Mouse (Mus musculus) heart, embryonic 12.5 days (tissue): ENCODE results near the gene Gm2174. TPM values are rescaled to one million over a fixed set of nuclear protein-coding genes. Genes with fewer than 3 reads are reported as not detected.

Experiments used
- ATAC-seq: fragments of 200-750 bp; cut with Nextera tagmentation; 2 replicates; pipeline ENCODE4 v1.8.0; 2017; ENCODE audit warnings: moderate TSS enrichment, moderate library complexity; ENCODE audit not compliant: insufficient number of reproducible peaks, low FRiP score
- H3K27ac ChIP-seq: fragments of 300-500 bp; sonication (generic); 2 replicates; pipeline ENCODE4 v1.5.1; 2016; ENCODE audit warnings: mild to moderate bottlenecking, moderate library complexity; ENCODE audit not compliant: poor library complexity, severe bottlenecking
- H3K27me3 ChIP-seq: fragments of 300-500 bp; sonication (generic); replicated peaks from 2 replicates; pipeline ENCODE4 v1.6.1; 2016; ENCODE audit warnings: mild to moderate bottlenecking, moderate library complexity
- H3K36me3 ChIP-seq: fragments of 300-500 bp; sonication (generic); 2 replicates; pipeline ENCODE4 v1.6.1; 2016; ENCODE audit warnings: mild to moderate bottlenecking, moderate library complexity
- H3K4me1 ChIP-seq: fragments of 300-500 bp; sonication (generic); replicated peaks from 2 replicates; pipeline ENCODE4 v1.6.1; 2016; ENCODE audit warnings: mild to moderate bottlenecking
- H3K4me2 ChIP-seq: fragments of 300-500 bp; sonication (generic); 2 replicates; pipeline ENCODE4 v1.6.1; 2016; ENCODE audit warnings: mild to moderate bottlenecking, moderate library complexity
- H3K4me3 ChIP-seq: fragments of 300-500 bp; sonication (generic); 2 replicates; pipeline ENCODE4 v1.5.1; 2016; ENCODE audit warnings: mild to moderate bottlenecking
- H3K9ac ChIP-seq: fragments of 300-500 bp; sonication (generic); 2 replicates; pipeline ENCODE4 v1.6.1; 2016; ENCODE audit warnings: mild to moderate bottlenecking, moderate library complexity
- H3K9me3 ChIP-seq: fragments of 300-500 bp; sonication (generic); replicated peaks from 2 replicates; pipeline ENCODE4 v1.6.1; 2016; ENCODE audit warnings: mild to moderate bottlenecking, moderate library complexity
- WGBS: fragments of 180-500 bp; shearing (Covaris S2); methylation state at CpG from one replicate; pipeline ENCODE4 v1.1.7; 2016; 5-methylcytosine and 5-hydroxymethylcytosine counted together
- polyA plus RNA-seq: library from polyadenylated mRNA; unstranded; fragments of >200 nt; fragmentation: Nextera tagmentation; extraction: Ambion mirVana; gene quantifications from 2 replicates; pipeline ENCODE4 v1.2.1, GENCODE M21; 2016

The Gm2174 gene
- polyA plus RNA-seq: 2.1 TPM in 1 of 2 replicates, not detected in the other

GRCm38 (mm10) chrX:56447524-56448015, at the start of gene Gm2174:
Gene Gm2174, plus strand, starts transcription at chrX:56447965.
- WGBS: 43% methylated on average over 4 of the region's 4 CpGs
- no peak within 1 kb of the TSS for H3K9ac ChIP-seq
- no peak within 1 kb of the TSS; the same call in 1 of the 2 replicates for H3K27ac ChIP-seq

GRCm38 (mm10) chrX:56404646-56405045, 43.1 kb upstream of the Gm2174 start:
- H3K9ac ChIP-seq: no peak overlapping the region
- H3K4me3 ChIP-seq: no peak overlapping the region
- H3K36me3 ChIP-seq: no peaks in the 10 kb centered on the region
- 26% methylated on average over 2 of the region's 2 CpGs for WGBS
- no peaks in the 10 kb centered on the region for H3K4me1 ChIP-seq
- no peak overlapping the region for H3K27ac ChIP-seq
- H3K9me3 ChIP-seq: no peaks in the 10 kb centered on the region
- ATAC-seq: no peak
- no peak overlapping the region for H3K4me2 ChIP-seq
- H3K27me3 ChIP-seq: no peaks in the 10 kb centered on the region

More at GRCm38 (mm10) chrX:56447524-56448015, at the start of gene Gm2174:
- H3K9me3 ChIP-seq: no peaks in the 10 kb centered on the region
- H3K27me3 ChIP-seq: no peaks in the 10 kb centered on the region
- no peak for ATAC-seq
- no peak within 1 kb of the TSS for H3K4me3 ChIP-seq
- H3K36me3 ChIP-seq: no peaks in the 10 kb centered on the region
- peaks cover 11% of the 10 kb centered on the region for H3K4me1 ChIP-seq
- H3K4me2 ChIP-seq: no peak within 1 kb of the TSS

- WGBS: 46% methylated on average over 1 of the region's 1 CpGs
- Histone ChIP-seq H3K4me1 (no peaks in the 10 kb centered on the region), H3K36me3 (no peaks in the 10 kb centered on the region), H3K27ac (no peak overlapping the region), H3K9ac (no peak overlapping the region), H3K4me3 (no peak overlapping the region), H3K4me2 (no peak overlapping the region), H3K27me3 (no peaks in the 10 kb centered on the region), H3K9me3 (no peaks in the 10 kb centered on the region)
- no peak for ATAC-seq
These were observed 42.3 kb upstream of the Gm2174 start for GRCm38 (mm10) chrX:56405482-56405881.

- H3K9me3 ChIP-seq: no peaks in the 10 kb centered on the region
- ATAC-seq: no peak
- H3K4me1 ChIP-seq: no peaks in the 10 kb centered on the region
- H3K4me3 ChIP-seq: no peak overlapping the region
- H3K9ac ChIP-seq: no peak overlapping the region
- no peak overlapping the region for H3K27ac ChIP-seq
- no peaks in the 10 kb centered on the region for H3K27me3 ChIP-seq
- H3K4me2 ChIP-seq: no peak overlapping the region
- 67% methylated on average over 5 of the region's 5 CpGs for WGBS
- H3K36me3 ChIP-seq: no peaks in the 10 kb centered on the region
These were observed 41.6 kb upstream of the Gm2174 start for GRCm38 (mm10) chrX:56406128-56406527.

GRCm38 (mm10) chrX:56416277-56416676, 31.5 kb upstream of the Gm2174 start:
- H3K36me3 ChIP-seq: no peaks in the 10 kb centered on the region
- H3K27ac ChIP-seq: no peak overlapping the region
- no peaks in the 10 kb centered on the region for H3K9me3 ChIP-seq
- no peak for ATAC-seq
- H3K27me3 ChIP-seq: no peaks in the 10 kb centered on the region
- H3K4me2 ChIP-seq: no peak overlapping the region
- 0 out of 2 replicates have a peak, but pooled peaks cover 3% of the 10 kb centered on the region for H3K4me1 ChIP-seq
- WGBS: 53% methylated on average over 3 of the region's 3 CpGs
- no peak overlapping the region for H3K9ac ChIP-seq
- H3K4me3 ChIP-seq: no peak overlapping the region

- ATAC-seq: no peak
- Histone ChIP-seq H3K9ac (no peak overlapping the region), H3K36me3 (no peaks in the 10 kb centered on the region), H3K4me1 (0 out of 2 replicates have a peak, but pooled peaks cover 3% of the 10 kb centered on the region), H3K4me2 (no peak overlapping the region), H3K4me3 (no peak overlapping the region), H3K27me3 (no peaks in the 10 kb centered on the region), H3K9me3 (no peaks in the 10 kb centered on the region), H3K27ac (no peak overlapping the region)
- 62% methylated on average over 4 of the region's 4 CpGs for WGBS
These were observed 30.2 kb upstream of the Gm2174 start for GRCm38 (mm10) chrX:56417541-56417940.

GRCm38 (mm10) chrX:56430601-56431000, 17.2 kb upstream of the Gm2174 start:
- H3K27ac ChIP-seq: no peak overlapping the region
- H3K36me3 ChIP-seq: no peaks in the 10 kb centered on the region
- H3K4me2 ChIP-seq: no peak overlapping the region
- H3K4me1 ChIP-seq: no peaks in the 10 kb centered on the region
- 39% methylated on average over 2 of the region's 2 CpGs for WGBS
- no peaks in the 10 kb centered on the region for H3K27me3 ChIP-seq
- H3K4me3 ChIP-seq: no peak overlapping the region
- H3K9me3 ChIP-seq: no peaks in the 10 kb centered on the region
- no peak for ATAC-seq
- no peak overlapping the region for H3K9ac ChIP-seq

- Histone ChIP-seq H3K4me1 (no peaks in the 10 kb centered on the region), H3K4me2 (no peak overlapping the region), H3K9me3 (no peaks in the 10 kb centered on the region), H3K9ac (no peak overlapping the region), H3K36me3 (no peaks in the 10 kb centered on the region), H3K4me3 (no peak overlapping the region), H3K27me3 (no peaks in the 10 kb centered on the region), H3K27ac (no peak overlapping the region)
- 35% methylated on average over 7 of the region's 7 CpGs for WGBS
- ATAC-seq: no peak
These were observed 11.9 kb upstream of the Gm2174 start for GRCm38 (mm10) chrX:56435758-56436283.

GRCm38 (mm10) chrX:56446487-56447428, 1.0 kb upstream of the Gm2174 start:
- H3K4me3 ChIP-seq: no peak overlapping the region
- no peak overlapping the region for H3K4me2 ChIP-seq
- WGBS: 44% methylated on average over 11 of the region's 11 CpGs
- no peaks in the 10 kb centered on the region for H3K9me3 ChIP-seq
- peaks cover 11% of the 10 kb centered on the region for H3K4me1 ChIP-seq
- H3K36me3 ChIP-seq: no peaks in the 10 kb centered on the region
- ATAC-seq: peak; percentile 77
- H3K9ac ChIP-seq: no peak overlapping the region
- peak overlapping the region; percentile 6; the same call in 1 of the 2 replicates for H3K27ac ChIP-seq
- no peaks in the 10 kb centered on the region for H3K27me3 ChIP-seq

GRCm38 (mm10) chrX:56454671-56455371, 7.1 kb downstream of the Gm2174 start, which contains the start of gene Ints6l:
Gene Ints6l, plus strand, starts transcription at chrX:56454857.
- Histone ChIP-seq H3K4me2 (peak within 1 kb of the TSS; percentile 78), H3K9me3 (no peaks in the 10 kb centered on the region), H3K4me3 (peak within 1 kb of the TSS; percentile 75), H3K36me3 (no peaks in the 10 kb centered on the region), H3K27me3 (no peaks in the 10 kb centered on the region), H3K27ac (peak within 1 kb of the TSS; percentile 96), H3K4me1 (no peaks in the 10 kb centered on the region), H3K9ac (peak within 1 kb of the TSS; percentile 89)
- peak; percentile 90 for ATAC-seq
- WGBS: 13% methylated on average over 19 of the region's 22 CpGs
